Mouse (Mus musculus): ENCODE measurements around the gene Ppm1j. TPM values are rescaled to one million over a fixed set of nuclear protein-coding genes. Genes with fewer than 3 reads are reported as not detected.

Ppm1j gene
- polyA plus RNA-seq, 1 experiment from 2014 or later: 23.8 TPM

- POLR2A ChIA-PET: interaction anchor here (0.6 to 5.5 kb wide), 3 partner anchors 26 to 262 kb away, joined by 5 to 35 read pairs (median 6); partner anchors contain the start of genes Cttnbp2nl and Mov10
- no peak for TF ChIP-seq CTCF (IDR thresholded peaks at IDR 0.05)
- no peaks in the 10 kb centered on the region for H3K27me3 ChIP-seq
- in situ Hi-C loops (cut with MboI; ENCODE audit: low pct_unique_long_range_greater_than_20kb): no loop called here
- CTCF ChIA-PET: interaction anchor here (0.9 to 5.0 kb wide), 3 partner anchors 25 to 267 kb away, joined by 3 to 30 read pairs (median 8); partner anchors contain the start of gene Mov10
- DNase-seq (ENCODE audit: low read depth, low spot score) (no peak), ATAC-seq (no peak)
These were observed 10.8 kb downstream of the Ppm1j start for GRCm38 (mm10) chr3:104791671-104792070.

- ChIA-PET CTCF (interaction anchor here (1.3 to 2.3 kb wide), 2 partner anchors 96 to 266 kb away, joined by 3 to 8 read pairs; no protein-coding TSS in a partner anchor), POLR2A (no interaction called here)
- TF ChIP-seq CTCF (IDR thresholded peaks at IDR 0.05): no peak
- DNase-seq (ENCODE audit: low read depth, low spot score): no peak
- no peaks in the 10 kb centered on the region for H3K27me3 ChIP-seq
- in situ Hi-C loops (cut with MboI; ENCODE audit: low pct_unique_long_range_greater_than_20kb): no loop called here
- no peak for ATAC-seq
These were observed 11.8 kb downstream of the Ppm1j start for GRCm38 (mm10) chr3:104792360-104793270.

GRCm38 (mm10) chr3:104793871-104794828 lies 13.3 kb downstream of the Ppm1j start:
- in situ Hi-C loops (cut with MboI; ENCODE audit: low pct_unique_long_range_greater_than_20kb): no loop called here
- no peak for TF ChIP-seq CTCF (IDR thresholded peaks at IDR 0.05)
- ChIA-PET POLR2A (interaction anchor here (1.1 to 1.5 kb wide), 2 partner anchors 22 to 24 kb away, joined by 4 to 8 read pairs; partner anchors contain the start of gene Mov10), CTCF (interaction anchor here (0.9 to 2.1 kb wide), 4 partner anchors 20 to 118 kb away, joined by 3 to 5 read pairs (median 3); partner anchors contain the start of gene Mov10)
- ATAC-seq (peak; percentile 70), DNase-seq (ENCODE audit: low read depth, low spot score) (peak; percentile 100)
- H3K27me3 ChIP-seq: no peaks in the 10 kb centered on the region

GRCm38 (mm10) chr3:104794953-104795470 lies 14.2 kb downstream of the Ppm1j start:
- TF ChIP-seq CTCF (IDR thresholded peaks at IDR 0.05): no peak
- CTCF ChIA-PET: interaction anchor here (0.9 to 2.1 kb wide), 4 partner anchors 21 to 260 kb away, joined by 3 to 5 read pairs (median 3); partner anchors contain the start of gene Mov10
- no peak for ATAC-seq
- in situ Hi-C loops (cut with MboI; ENCODE audit: low pct_unique_long_range_greater_than_20kb): no loop called here
- DNase-seq (ENCODE audit: low read depth, low spot score): no peak
- POLR2A ChIA-PET: interaction anchor here (0.6 to 1.5 kb wide), 3 partner anchors 21 to 41 kb away, joined by 3 to 8 read pairs (median 4); partner anchors contain the start of gene Mov10
- H3K27me3 ChIP-seq: no peaks in the 10 kb centered on the region

GRCm38 (mm10) chr3:104795661-104796340 lies 14.9 kb downstream of the Ppm1j start:
- ATAC-seq (no peak), DNase-seq (ENCODE audit: low read depth, low spot score) (no peak)
- ChIA-PET CTCF (interaction anchor here (1.2 to 2.1 kb wide), 2 partner anchors 23 to 260 kb away, joined by 3 to 5 read pairs; partner anchors contain the start of gene Mov10), POLR2A (interaction anchor here (0.6 kb wide), 1 partner anchor 1113 kb away, joined by 3 read pairs; no protein-coding TSS in a partner anchor)
- in situ Hi-C loops (cut with MboI; ENCODE audit: low pct_unique_long_range_greater_than_20kb): no loop called here
- no peaks in the 10 kb centered on the region for H3K27me3 ChIP-seq
- TF ChIP-seq CTCF (IDR thresholded peaks at IDR 0.05): no peak

- DNase-seq (ENCODE audit: low read depth, low spot score) (no peak), ATAC-seq (no peak)
- in situ Hi-C loops (cut with MboI; ENCODE audit: low pct_unique_long_range_greater_than_20kb): no loop called here
- POLR2A ChIA-PET: no interaction called here
- no peaks in the 10 kb centered on the region for H3K27me3 ChIP-seq
- CTCF ChIA-PET: interaction anchor here (2.1 kb wide), 1 partner anchor 22 kb away, joined by 5 read pairs; the partner anchor contains the start of gene Mov10
- TF ChIP-seq CTCF (IDR thresholded peaks at IDR 0.05): no peak
These were observed 15.7 kb downstream of the Ppm1j start for GRCm38 (mm10) chr3:104796430-104797082.

- ATAC-seq: no peak
- no peaks in the 10 kb centered on the region for H3K27me3 ChIP-seq
- in situ Hi-C loops (cut with MboI; ENCODE audit: low pct_unique_long_range_greater_than_20kb): no loop called here
- ChIA-PET CTCF (no interaction called here), POLR2A (no interaction called here)
- no peak for DNase-seq (ENCODE audit: low read depth, low spot score)
- no peak for TF ChIP-seq CTCF (IDR thresholded peaks at IDR 0.05)
These were observed 19.8 kb downstream of the Ppm1j start for GRCm38 (mm10) chr3:104800681-104801080.

GRCm38 (mm10) chr3:104801481-104801880 lies 20.6 kb downstream of the Ppm1j start:
- POLR2A ChIA-PET: no interaction called here
- H3K27me3 ChIP-seq: no peaks in the 10 kb centered on the region
- no peak for TF ChIP-seq CTCF (IDR thresholded peaks at IDR 0.05)
- DNase-seq (ENCODE audit: low read depth, low spot score): no peak
- ATAC-seq: no peak
- in situ Hi-C loops (cut with MboI; ENCODE audit: low pct_unique_long_range_greater_than_20kb): no loop called here
- CTCF ChIA-PET: no interaction called here

GRCm38 (mm10) chr3:104804312-104804711 lies 23.5 kb downstream of the Ppm1j start:
- DNase-seq (ENCODE audit: low read depth, low spot score) (no peak), ATAC-seq (no peak)
- no peaks in the 10 kb centered on the region for H3K27me3 ChIP-seq
- in situ Hi-C loops (cut with MboI; ENCODE audit: low pct_unique_long_range_greater_than_20kb): no loop called here
- no peak for TF ChIP-seq CTCF (IDR thresholded peaks at IDR 0.05)
- CTCF ChIA-PET: interaction anchor here (1.0 kb wide), 1 partner anchor 11 kb away, joined by 3 read pairs; no protein-coding TSS in a partner anchor
- POLR2A ChIA-PET: no interaction called here

Measured in Patski (cell line).